Mouse (Mus musculus): ENCODE results near the gene Tpcn1.

The Tpcn1 gene

DNA sequence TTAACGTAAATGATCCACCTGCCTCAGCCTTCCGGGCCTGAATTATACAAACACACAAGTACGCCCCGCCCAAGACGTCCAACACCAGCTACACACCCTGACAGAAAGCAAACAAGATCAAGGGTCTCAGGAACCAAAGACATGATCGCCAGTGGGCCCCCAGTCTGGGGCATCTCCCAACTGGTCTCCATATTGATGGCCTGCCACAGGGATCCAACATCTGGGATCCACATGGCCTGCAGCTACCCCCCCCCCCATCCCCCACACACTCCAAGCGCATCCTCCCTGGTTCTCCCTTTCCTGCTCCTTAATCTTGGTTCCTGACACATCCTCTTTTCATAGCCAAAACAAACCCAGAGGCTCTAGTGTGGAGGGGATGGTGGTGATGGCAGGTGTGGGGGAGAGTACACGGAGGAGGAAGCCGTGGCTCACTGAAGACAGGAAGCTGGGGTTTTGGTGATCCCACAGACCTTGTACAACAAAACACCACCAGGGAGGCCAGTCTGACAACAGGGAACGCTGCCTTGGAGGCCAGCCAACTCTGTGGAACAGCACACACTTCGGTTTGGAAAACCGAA is 9.9 kb downstream of the Tpcn1 start:
- peak; percentile 64 for DNase-seq (ENCODE audit: low spot score)

DNA sequence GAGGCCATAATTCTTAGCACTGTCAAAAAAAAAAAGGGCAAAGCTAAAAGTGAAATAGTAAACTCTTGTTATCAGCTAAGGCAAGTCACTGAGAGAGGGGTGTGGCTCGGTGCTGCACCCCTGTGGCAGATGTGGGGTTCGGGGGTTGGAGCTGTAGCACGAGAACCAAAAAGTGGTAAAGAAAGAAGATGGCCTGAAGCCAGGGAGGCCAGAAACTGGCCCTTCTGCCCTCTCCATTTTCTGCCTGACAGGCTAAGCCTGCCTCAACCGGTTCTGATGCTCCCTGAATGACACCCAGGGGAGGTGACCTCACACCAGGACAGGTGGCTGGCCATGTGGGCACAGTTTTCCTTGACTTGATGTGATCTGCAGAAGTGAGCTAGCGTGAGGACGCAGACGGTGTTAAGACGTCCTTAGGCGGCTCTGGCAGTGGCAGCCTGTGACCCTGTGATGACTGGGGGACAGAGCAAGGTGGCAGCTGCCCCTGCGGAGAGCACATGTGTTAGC is 10.5 kb downstream of the Tpcn1 start:
- DNase-seq (ENCODE audit: low spot score) = peak; percentile 62

- no peak for DNase-seq (ENCODE audit: low spot score)
These were observed 11.6 kb downstream of the Tpcn1 start for GRCm38 (mm10) chr5:120576781-120577301.

- DNase-seq (ENCODE audit: low spot score) = no peak
These were observed 13.9 kb downstream of the Tpcn1 start for GRCm38 (mm10) chr5:120574469-120575063.

- DNase-seq (ENCODE audit: low spot score) = no peak
These were observed 17.3 kb downstream of the Tpcn1 start for GRCm38 (mm10) chr5:120571056-120571740.

DNA sequence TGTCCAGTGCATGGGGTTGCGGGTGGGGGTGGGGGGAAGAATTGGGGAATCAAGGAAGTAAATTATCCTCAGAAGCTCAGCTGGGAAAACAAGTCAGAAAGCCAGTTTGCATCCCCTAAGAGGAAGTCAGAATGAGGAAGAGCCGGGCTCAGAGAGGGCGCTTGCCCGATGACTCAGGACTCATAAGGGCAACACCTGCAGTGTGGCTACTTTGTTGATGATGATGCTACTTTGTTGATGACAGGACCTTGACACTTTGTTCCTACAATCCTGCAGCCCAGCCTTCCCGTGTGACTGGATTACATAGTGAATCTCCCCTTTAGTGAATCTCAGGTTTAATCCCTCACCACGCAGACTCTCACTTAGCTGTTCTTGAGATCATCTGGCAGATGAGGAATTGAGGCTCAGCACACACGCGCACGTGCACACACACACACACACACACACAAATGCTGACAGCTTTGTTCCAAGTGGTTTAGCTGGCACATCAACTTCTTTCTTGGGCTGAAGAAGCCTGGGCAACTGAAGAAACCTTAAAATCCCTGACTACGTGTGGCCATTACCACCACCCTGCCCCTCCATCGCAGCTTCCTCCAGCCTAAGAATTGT is 18.1 kb downstream of the Tpcn1 start:
- DNase-seq (ENCODE audit: low spot score) = no peak

GRCm38 (mm10) chr5:120569791-120570190 is 18.7 kb downstream of the Tpcn1 start:
- DNase-seq (ENCODE audit: low spot score) = no peak

DNA sequence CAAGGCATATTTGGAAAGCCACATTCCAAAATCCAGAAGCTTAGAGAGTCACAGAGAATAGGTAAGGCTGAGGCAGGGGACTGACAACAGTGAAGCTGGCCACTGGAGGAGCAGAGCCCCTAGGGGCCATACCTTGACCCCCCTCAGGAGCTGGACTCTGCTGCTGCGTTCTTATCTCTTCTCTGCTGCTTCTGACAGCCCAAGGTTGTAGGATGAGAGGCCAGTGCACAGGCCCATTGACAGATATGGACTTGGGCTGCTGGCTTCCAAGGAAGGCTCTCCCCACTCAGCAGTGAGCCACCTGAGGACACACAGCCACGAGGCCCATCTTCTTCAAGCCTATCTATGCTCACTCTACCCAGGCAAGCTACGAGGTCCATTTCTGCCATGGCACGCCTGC is 19.5 kb downstream of the Tpcn1 start:
- no peak for DNase-seq (ENCODE audit: low spot score)

GRCm38 (mm10) chr5:120568336-120568768 is 20.1 kb downstream of the Tpcn1 start:
- no peak for DNase-seq (ENCODE audit: low spot score)

GRCm38 (mm10) chr5:120567761-120568211 is 20.7 kb downstream of the Tpcn1 start:
- DNase-seq (ENCODE audit: low spot score) = no peak

- peak; percentile 62 for DNase-seq (ENCODE audit: low spot score)
These were observed 21.2 kb downstream of the Tpcn1 start for GRCm38 (mm10) chr5:120567253-120567701.

DNA sequence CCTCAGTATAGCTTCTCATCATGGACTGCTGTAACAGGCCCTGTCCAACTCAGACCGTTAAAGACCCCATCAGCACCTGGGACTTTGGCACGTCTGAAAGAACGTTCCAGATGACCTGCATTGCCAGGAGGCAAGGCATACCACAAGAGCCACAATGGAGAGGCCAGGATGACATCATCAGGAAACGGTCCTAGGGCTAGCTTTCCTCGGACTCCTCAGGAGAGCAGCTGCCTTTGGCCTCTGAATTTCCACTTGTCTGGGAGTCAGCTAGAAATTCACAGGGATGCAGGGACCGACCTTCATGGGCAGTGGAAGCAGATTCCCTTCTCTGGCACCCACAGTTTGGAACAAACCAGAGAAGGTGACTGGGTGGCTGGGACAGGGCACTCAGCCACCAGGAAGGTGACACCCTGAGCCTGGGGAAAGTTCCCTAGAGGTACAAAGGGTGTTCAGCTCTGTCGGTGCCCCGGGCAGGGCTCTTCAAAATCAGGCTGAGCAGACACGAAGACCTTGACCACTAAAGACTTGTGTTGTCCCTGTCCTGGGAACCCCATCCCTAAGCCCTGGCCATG is 21.7 kb downstream of the Tpcn1 start:
- no peak for DNase-seq (ENCODE audit: low spot score)

GRCm38 (mm10) chr5:120566101-120566500 is 22.4 kb downstream of the Tpcn1 start:
- no peak for DNase-seq (ENCODE audit: low spot score)

DNA sequence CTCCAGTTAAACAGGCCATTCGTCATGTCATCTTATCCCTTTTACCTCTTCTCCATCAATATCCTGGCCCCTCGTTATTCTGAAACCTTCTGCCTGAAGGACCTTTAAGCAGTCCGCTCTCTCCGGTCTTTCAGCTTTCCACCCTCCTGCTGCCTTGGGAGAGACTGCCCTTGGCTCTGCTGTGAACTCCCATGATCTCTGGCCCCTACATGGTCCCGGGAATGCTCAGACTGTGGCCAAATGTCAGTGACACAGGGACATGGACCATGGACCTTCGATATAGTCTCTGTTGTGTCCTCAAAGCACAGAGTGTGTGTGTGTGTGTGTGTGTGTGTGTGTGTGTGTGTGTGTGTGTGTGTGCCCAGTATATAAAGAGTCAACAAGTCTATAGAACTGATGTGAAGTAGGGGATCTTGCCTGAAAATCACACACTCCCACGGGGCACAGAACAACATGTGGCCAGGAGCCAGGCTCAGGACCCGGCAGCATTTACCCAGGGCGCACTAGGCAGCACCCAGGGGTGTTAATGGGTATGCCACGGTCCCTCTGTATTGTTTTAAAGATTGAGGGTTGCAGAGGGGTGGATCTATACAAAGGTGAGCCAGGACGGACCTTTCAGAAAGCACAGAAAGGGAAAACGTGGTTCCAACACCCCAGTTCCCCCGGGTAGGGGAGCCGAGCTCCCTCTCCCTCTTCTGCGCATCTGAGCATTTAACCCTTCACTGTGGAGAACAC is 23.1 kb downstream of the Tpcn1 start:
- no peak for DNase-seq (ENCODE audit: low spot score)

DNA sequence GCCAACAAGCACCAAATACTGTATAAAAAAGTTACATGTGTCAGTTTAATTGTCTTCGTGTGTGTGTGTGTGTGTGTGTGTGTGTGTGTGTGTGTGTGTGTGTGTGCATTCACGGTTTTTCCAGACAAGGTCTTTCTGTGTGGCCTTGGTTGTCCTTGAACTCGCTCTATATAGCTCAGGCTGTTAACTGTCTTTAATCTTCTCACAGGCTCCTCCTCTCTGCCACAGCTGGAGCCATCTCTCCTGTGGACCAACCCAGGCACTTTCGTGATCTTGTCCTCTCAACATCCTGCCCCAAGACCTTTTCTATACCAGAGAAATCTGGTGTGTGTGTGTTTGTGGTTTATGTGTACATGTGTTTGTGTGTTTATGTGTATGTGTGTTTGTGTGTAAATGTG is 24.6 kb downstream of the Tpcn1 start:
- no peak for DNase-seq (ENCODE audit: low spot score)

GRCm38 (mm10) chr5:120562956-120563913 is 25.2 kb downstream of the Tpcn1 start:
- DNase-seq (ENCODE audit: low spot score) = peak; percentile 60

GRCm38 (mm10) chr5:120560616-120561311 is 27.7 kb downstream of the Tpcn1 start:
- DNase-seq (ENCODE audit: low spot score) = peak; percentile 66

DNA sequence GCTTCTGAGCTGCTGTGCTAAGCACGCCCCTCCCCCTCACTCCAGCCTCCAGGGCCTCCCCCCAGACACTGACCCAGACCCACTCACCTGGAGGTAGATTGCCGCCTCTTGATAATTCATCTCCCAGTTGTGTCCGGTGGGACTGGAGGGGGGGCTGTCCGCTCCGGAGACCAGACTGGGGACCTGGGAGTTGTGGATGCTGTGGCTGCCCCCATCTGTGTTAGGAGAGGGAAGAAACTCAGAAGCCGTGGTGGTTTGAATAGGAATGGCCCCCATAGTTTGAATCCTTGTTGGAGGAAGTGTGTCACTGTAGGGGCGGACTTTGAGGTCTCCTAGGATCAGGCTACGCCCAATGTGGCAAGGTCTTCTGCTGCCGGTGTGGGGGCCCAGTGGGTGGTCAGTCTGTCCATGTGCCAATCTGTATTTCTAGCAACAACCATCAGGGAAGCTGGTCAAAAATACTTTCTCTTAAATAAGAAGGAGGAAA is 28.3 kb downstream of the Tpcn1 start:
- DNase-seq (ENCODE audit: low spot score) = no peak

DNA sequence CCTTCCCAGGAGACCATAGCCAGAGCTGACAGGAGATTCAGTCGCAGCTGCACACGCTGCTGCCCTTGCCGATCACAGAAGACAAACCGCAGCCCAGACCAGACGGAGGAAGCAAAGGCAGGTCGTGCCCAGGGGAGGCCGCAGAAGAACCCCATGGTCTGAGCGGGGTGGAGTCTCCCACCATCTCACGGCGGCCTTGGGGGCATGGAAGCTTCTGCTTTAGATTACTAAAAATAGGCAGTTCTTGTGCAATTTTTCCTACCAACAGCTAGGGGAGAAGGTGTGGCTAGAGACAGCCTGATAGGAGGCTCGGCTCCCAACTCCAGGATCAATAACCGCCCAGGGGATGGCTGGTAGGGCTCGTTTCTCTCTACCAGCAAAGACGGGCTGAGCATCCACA is 29.7 kb downstream of the Tpcn1 start:
- no peak for DNase-seq (ENCODE audit: low spot score)

All from urinary bladder, postnatal 14 days (tissue).